Mouse (Mus musculus) adrenal gland, postnatal 10 days (tissue): ENCODE measurements around the gene Top1. TPM values are rescaled to one million over a fixed set of nuclear protein-coding genes. Genes with fewer than 3 reads are reported as not detected.

Experiments
- DNase-seq: peaks from one replicate; pipeline ENCODE4 v3.0.0; 2021; ENCODE audit warnings: mixed read lengths
- long read RNA-seq, 2 experiments: library from polyadenylated mRNA; stranded (forward); transcript quantifications; one replicate each; pipeline ENCODE4 v2.0.0; 2021
- total RNA-seq, 2 experiments: library from RNA; stranded (reverse); gene quantifications; 2 replicates each; pipeline ENCODE4 v1.2.3; 2021

The Top1 gene
- 10 to 100 TPM; 72.7 to 75.0 TPM for total RNA-seq
- long read RNA-seq, experiment 1, transcript Top1-201 (21 exons, 3,856 nt), result major isoform, 13 of 76 reads
- long read RNA-seq, experiment 1, partial matches to known transcripts, result 62 of 76 reads
- long read RNA-seq, experiment 1, other reads (novel, unspliced or antisense), result 1 of 76 reads
- long read RNA-seq, experiment 2, transcript Top1-201 (21 exons, 3,856 nt), result major isoform, 22 of 25 reads
- long read RNA-seq, experiment 2, partial matches to known transcripts, result 1 of 25 reads
- long read RNA-seq, experiment 2, other reads (novel, unspliced or antisense), result 2 of 25 reads

DNA sequence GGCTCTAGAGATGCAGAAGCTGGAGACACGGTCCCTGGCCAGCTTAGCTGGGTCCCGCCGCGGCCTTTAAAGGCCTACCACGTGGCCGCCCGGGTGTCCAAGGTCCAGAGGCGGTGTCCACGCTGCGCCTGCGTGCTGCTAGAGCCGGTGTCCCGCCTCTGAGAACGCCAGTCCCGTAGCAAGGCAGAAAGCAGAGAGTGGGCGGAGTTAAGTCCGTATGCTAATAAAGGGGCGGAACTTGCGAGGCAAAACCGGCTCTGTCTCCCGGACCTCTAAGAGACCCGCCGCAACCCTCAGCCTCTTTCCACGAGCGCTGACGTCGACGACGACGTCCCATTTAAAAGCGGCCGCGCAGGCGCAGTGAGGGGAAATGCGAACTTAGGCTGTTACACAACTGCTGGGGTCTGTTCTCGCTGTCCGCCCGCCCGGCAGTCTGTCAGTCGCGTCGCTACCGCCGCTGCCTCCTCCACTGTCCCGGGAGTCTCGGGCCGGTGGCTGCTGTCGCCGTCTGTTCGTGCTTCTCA lies at the start of gene Top1:
Gene Top1 (plus strand): TSS at position 275 of the 524 bp plus-strand sequence.
- DNase-seq, result peak; percentile 99

DNA sequence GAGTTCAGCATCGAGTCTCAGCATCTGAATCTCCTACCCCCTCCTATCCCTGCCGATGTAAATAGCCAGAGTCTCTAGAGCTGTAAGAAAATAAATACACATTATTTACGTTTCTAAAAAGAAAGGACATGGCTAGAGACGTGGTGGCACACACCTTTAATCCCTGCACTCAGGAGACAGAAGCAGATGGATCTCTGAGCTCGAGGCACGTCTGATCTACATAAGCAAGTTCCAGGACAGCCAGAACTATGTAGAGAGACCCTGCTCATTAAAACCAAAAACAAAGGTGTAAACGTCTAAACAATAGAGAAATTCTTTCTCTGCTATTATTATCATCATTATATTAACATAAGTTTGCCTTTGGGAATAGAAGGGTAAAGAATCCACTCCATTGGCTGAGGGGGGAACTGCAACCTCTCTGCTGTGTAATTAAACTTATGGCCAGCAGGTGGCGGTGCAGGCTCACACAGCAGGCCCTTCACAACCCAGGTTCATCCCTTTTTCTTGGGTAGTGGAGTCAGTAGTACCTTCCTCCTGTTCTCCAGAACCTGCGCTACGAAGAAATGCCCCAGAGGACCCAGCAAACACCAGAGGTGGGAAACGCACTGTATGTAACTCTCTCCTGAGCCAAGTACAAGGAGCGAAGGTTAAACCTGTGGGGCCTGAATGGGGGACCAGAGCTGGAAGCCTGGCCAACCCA lies 48.0 kb upstream of the Top1 start:
- DNase-seq, result peak; percentile 81

GRCm38 (mm10) chr2:160601805-160602204 lies 43.9 kb upstream of the Top1 start:
- DNase-seq, result peak; percentile 57

DNA sequence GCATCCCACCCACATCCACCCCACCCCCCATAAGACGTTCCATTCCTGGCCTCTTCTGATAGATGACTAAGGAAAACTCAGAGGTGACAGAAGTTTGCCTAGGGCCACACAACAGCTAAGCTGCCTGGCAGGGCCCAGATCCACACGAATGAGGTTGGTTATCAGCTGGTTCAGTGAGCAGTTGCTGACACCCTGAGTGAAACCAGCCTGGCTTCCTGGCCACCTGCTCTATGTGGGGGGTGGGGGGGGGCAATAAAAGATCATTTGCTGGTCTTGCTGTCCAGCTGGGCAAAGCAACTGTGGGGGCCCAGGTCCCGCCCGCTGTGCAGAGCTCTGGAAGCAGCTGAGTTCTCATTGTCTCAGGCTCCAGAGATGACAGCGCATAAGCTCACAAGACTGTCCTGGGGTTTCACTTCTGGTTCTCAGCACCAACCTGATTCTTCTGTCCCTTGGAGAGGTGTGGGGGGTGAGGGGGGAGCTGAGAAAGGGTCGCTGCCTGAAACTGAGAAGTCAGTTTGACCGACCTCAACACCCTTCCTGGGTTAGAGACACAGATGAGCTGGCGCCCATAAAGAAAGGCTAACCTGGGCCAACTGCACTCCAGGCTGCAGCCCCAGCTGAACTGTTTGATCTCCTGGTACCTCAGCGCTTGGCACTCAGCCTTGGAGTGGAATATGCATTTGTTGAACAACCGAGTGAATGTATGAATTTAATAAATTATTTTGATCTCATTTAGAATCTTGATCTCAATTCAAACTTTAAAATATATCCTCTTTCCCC lies 42.3 kb upstream of the Top1 start:
- DNase-seq, result no peak

- DNase-seq, result peak; percentile 23
Observed at GRCm38 (mm10) chr2:160610012-160610411, 35.7 kb upstream of the Top1 start.

DNA sequence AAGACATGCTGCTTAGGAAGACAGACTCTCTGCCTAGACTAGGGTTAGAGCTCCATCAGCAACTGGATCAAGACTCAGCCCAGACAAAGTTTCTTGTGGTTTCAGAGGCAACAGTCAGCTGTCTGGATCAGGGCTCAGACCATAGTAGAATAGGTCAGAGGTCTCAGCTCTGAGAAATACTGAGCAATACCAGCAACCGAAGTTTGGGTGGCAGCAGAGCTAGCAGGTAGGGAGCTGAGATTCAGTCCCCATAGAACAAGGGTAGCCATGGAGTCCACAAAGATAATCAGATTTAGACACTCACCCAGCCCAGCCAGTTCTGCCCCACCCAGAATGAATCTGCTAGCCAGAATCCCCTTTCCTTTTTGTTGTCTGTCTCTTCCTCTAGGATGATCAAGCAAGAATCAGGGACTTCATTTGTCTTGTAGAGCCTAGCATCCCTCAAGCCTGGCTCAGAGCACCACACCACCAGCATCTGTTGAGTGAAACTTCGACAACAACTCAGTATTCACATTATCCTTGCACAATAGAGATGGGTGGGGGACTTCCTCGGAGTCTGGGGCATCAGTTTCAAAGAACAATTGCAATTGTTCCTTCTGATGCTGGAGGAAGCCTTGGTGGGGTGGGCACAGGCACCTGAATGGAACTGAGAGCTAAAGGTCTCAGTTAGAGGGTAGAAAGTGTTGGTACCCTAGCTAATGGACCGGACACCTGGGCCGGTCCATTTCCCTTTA lies 32.3 kb upstream of the Top1 start:
- no peak for DNase-seq

- DNase-seq, result no peak
Observed at GRCm38 (mm10) chr2:160617741-160618140, 27.9 kb upstream of the Top1 start.

DNA sequence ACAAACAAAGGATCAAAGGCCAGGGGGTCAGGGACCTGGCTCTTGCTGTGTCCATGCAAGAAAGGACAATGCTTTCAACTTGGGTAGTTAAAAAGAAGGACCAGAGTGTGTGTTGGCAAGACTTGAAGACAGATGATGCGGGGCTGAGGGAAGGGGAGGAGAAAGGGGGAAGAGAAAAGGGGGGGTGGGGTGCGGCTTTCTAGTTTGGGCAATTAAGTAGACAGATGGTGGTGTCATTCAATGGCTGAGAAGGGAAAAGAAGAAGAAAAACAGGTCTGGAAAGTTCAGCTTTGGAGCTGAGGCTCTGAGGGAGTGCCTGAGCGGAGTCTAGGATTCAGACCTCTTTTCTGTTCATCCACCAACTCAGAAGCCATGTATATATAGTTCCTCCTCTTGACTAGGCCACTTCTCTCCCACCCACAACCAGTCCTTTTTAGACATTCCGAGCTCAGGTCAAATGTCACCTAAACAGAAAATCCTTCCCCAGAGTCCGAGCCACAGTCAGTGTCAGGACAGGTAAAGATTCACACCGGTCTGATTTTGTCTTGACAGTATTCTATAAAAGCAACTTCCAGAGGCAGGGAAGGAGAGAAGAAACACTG lies 27.0 kb upstream of the Top1 start:
- no peak for DNase-seq

DNA sequence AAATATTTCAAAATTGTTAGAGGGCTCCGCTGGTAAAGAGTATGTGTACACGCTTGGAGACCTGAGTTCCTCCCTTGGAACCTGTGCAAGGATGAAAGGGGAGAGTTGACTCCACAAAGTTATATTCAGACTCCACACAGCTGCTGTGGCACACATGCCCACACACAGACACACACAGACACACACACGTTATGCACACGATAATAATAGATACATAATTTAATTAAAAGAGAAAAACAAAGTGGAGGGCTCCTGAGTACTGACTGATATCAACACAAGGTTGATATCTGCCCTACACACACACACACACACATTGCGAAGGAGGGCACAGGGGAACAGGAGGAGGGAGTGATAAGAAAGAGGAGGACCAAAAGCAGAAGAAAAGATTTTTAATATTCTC lies 26.4 kb upstream of the Top1 start:
- no peak for DNase-seq

- DNase-seq, result peak; percentile 79
Observed at GRCm38 (mm10) chr2:160619831-160620230, 25.9 kb upstream of the Top1 start.

DNA sequence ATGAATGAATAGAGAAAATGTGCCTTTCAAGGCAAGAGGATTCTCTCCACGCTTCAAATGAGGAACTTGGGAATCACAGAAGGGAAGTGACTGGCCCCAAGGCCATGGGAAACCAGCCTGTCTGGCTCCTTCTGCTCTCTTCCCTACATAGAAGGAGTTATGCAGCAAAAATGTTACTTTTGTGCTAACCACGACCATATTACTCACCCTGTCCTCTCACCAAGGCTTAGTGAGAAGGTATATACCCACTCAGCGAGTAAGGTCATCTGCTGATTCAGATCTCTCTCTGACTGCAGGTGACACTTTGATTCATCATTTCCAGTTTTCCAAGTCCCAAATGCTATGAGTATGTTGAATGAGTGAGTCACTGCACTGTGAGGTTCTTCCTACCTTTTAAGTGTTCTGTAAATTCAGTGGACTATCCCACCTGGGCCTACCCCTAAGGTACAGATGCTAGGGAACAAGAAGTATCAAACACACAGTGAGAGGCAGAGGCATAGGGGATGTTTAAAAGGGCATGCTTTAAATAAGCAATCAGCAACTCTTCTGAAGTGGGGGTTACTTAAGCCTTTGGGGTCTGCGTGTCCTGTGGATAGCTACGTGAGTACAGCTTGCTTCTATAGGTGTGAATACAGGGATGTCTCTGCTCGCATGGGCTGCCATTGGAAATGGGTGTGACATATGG lies 25.3 kb upstream of the Top1 start:
- DNase-seq, result peak; percentile 33

DNA sequence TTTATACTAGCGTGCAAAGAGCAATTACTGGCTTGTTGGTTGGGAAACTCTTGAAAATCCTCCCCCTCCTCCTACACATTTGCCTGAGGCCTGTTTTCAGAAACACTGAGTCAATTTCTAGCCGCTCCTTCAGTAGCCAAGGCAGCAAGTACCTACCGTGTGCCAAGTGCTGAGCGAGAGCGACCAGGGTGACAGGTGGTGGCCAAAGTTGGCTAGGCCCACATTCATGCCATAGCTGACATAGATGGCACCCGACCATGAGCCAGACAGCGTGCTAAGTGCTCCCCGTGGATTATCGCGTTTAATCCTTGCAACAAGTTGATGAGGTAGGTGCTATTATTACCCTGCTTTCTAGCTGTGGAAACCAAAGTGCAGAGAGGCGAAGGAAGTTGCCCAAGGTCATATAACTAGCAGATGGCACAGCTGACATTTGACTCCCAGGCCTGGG lies 24.7 kb upstream of the Top1 start:
- peak; percentile 31 for DNase-seq

- DNase-seq, result peak; percentile 88
Observed at GRCm38 (mm10) chr2:160621661-160622211, 24.0 kb upstream of the Top1 start.

GRCm38 (mm10) chr2:160622646-160623045 lies 23.0 kb upstream of the Top1 start:
- DNase-seq, result no peak

- no peak for DNase-seq
Observed at GRCm38 (mm10) chr2:160623745-160624144, 21.9 kb upstream of the Top1 start.

DNA sequence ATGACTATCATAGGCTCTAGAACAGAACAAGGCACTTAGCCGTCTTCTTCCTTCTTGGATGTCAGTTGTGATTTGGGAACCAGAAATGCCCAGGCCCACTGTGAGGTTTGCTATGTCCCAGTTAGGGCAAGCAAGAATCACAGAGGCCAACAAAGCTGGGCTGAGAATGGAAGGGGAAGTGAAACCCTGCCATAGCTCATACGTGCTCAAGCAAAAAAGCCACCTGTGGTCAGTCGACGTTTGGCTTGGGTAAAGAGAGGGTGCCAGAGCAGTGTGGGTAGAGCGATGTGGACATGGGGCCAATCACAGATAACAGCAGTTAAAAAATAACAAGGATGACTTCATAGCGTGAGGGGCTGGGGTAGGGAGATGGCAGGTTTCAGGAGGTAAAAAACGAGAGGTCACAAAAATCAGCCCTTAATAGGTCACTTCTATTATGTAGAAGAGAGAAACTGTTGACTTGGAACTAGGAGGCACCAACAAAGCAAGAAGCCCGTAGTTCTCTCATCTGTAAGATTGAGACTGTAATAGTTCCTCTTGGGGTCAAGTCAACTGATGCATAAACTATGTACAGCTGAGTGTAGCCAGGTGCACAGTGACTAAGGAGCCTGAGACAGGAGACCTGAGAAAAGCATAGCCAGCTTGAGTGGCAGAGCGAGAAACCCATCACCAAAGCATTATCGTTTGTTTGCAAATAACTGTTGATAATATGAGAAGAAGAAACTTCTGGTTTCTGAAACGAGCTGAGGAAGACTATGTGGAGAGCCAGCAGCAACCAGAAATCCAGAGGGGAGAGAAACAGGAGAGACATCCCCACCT lies 18.3 kb upstream of the Top1 start:
- no peak for DNase-seq

GRCm38 (mm10) chr2:160628055-160628454 lies 17.6 kb upstream of the Top1 start:
- DNase-seq, result no peak

- no peak for DNase-seq
Observed at GRCm38 (mm10) chr2:160628666-160629527, 16.8 kb upstream of the Top1 start.

DNA sequence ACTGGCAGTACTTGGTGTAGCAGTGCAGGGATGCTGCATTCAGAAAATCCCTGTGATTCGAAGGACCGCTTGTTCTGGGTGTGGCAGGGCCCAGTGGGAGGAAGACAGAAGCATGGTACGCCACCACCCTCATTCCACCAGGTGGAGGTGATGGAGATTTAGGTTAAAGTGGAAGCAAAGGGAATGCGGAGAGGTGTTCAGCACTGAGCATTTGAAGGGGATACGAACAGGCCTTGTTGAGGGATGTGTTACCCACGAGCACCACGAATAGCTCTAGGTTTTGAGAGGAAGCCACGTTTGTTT lies 16.2 kb upstream of the Top1 start:
- no peak for DNase-seq
